Mouse (Mus musculus) Patski (cell line): ENCODE measurements at regions not wholly inside any gene's neighbourhood (a gene's known extent, or its start where the extent isn't known, plus 50 kb on each side); places are given as distances from the start of the nearest gene placed in this dataset.

Experiments
- ATAC-seq: fragments of 100-300 bp; one replicate; pipeline ENCODE4 v1.8.0; 2021
- CTCF ChIA-PET: fragments of 350-600 bp; sonication (Branson Sonifier 250); formaldehyde crosslinking; loops from one replicate; lab custom pipeline; 2022; ENCODE audit warnings: inconsistent platforms; lab: Charles Lee
- POLR2A ChIA-PET: fragments of 350-600 bp; sonication (Branson Sonifier 250); formaldehyde crosslinking; loops from one replicate; lab custom pipeline; 2022; ENCODE audit warnings: antibody characterized with exemption, inconsistent platforms; lab: Charles Lee
- DNase-seq: peaks from one replicate; pipeline ENCODE4 v3.0.0-alpha.2; 2011; ENCODE audit warnings: low read depth, low spot score
- H3K27me3 ChIP-seq: fragments of 371-371 bp; one replicate; pipeline ENCODE4 v1.5.1; 2021
- CTCF ChIP-seq: fragments of 100-300 bp; IDR thresholded peaks from one replicate; pipeline ENCODE4 v1.5.1; 2021
- in situ Hi-C: fragments of 300-500 bp; cut with MboI; formaldehyde crosslinking; loops from 3 replicates; pipeline ENCODE4 v1.11.1; 2018; ENCODE audit warnings: low pct_unique_long_range_greater_than_20kb, mixed read lengths

- DNase-seq = no peak
- in situ Hi-C loops = loop anchor here (5.0 to 10.0 kb wide), 2 partner anchors 397 to 574 kb away; no protein-coding TSS in a partner anchor
- POLR2A ChIA-PET = interaction anchor here (0.6 kb wide), 2 partner anchors 57 to 296 kb away, joined by 3 read pairs; no protein-coding TSS in a partner anchor
- no peak for ATAC-seq
- CTCF ChIA-PET = interaction anchor here (1.6 kb wide), 1 partner anchor 577 kb away, joined by 3 read pairs; no protein-coding TSS in a partner anchor
- no peak for TF ChIP-seq CTCF
- peaks cover 11% of the 10 kb centered on the region for H3K27me3 ChIP-seq
Observed at GRCm38 (mm10) chr9:47127756-47128424, 129.3 kb downstream of the Gm4791 start.

GRCm38 (mm10) chr9:47129101-47129500, 130.6 kb downstream of the Gm4791 start:
- CTCF ChIA-PET = no interaction called here
- DNase-seq (no peak), ATAC-seq (no peak)
- no peak for TF ChIP-seq CTCF
- POLR2A ChIA-PET = no interaction called here
- H3K27me3 ChIP-seq = peaks cover 18% of the 10 kb centered on the region
- in situ Hi-C loops = loop anchor here (5.0 to 10.0 kb wide), 2 partner anchors 396 to 573 kb away; no protein-coding TSS in a partner anchor

GRCm38 (mm10) chr9:47133454-47133853, 134.9 kb downstream of the Gm4791 start:
- POLR2A ChIA-PET = no interaction called here
- ATAC-seq (no peak), DNase-seq (no peak)
- CTCF ChIA-PET = no interaction called here
- no peak for TF ChIP-seq CTCF
- peaks cover 33% of the 10 kb centered on the region for H3K27me3 ChIP-seq
- in situ Hi-C loops = no loop called here

DNA sequence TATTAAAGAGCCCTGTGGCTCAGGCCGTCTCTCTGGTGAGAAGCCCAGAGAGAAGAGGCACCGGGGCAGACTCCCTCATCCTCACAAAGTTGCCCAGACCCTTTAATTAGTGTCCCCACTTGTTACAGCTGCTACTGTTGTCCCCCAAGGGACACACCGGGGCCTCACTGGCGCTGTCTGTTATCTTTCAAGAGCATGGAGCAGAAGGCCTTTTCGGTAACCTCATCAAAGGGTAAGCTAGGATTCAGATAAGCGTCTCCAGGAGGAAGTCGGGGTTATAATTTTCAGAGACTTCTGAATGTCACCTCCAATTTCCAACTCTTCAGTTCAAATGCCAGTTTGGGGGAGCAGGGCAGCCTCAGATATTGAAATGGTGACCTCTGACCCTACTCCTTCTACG, 135.3 kb downstream of the Gm4791 start:
- POLR2A ChIA-PET = no interaction called here
- H3K27me3 ChIP-seq = peaks cover 33% of the 10 kb centered on the region
- TF ChIP-seq CTCF = no peak
- in situ Hi-C loops = no loop called here
- ATAC-seq = no peak
- CTCF ChIA-PET = no interaction called here
- DNase-seq = no peak

DNA sequence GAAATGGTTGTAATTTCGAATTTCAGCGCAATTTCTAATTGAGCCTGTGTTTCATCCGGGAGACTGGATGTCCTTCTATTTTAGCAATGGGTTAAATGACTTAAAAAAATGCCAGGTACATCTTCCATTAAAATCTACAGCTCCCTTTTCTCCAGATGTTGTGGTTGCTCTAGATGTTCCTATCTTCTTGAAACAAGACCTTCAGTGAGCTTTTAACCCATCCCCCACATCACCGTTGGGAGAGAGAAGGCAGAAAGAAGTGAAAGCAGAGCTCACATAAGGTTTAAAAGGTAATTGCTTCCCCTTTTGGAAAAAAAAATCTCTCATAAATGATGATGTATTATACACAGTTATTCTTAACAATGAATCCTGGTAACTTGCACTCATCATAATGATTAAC, 135.9 kb downstream of the Gm4791 start:
- TF ChIP-seq CTCF = no peak
- POLR2A ChIA-PET = no interaction called here
- no peak for ATAC-seq
- DNase-seq = no peak
- peaks cover 33% of the 10 kb centered on the region for H3K27me3 ChIP-seq
- in situ Hi-C loops = no loop called here
- CTCF ChIA-PET = interaction anchor here (1.2 kb wide), 1 partner anchor 8 kb away, joined by 5 read pairs; no protein-coding TSS in a partner anchor

DNA sequence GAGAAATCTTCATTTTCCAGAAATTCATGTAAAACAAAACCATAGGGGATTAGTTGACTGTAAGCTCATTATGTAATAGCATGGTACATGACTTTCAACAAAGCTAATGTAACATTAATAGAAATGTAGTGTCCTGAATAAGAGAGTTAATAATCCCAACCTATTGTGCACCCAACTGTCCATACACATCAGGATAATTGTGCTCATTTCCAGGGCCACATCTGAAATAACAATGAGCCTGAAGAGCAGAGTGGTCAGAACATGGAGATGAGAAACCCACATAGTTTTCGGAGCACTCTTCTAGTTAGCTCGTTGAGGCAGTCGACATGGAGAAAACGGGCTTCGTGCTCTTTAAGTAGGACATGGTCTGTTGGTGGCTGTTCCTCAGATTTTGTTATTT, 138.1 kb downstream of the Gm4791 start:
- POLR2A ChIA-PET = no interaction called here
- in situ Hi-C loops = no loop called here
- ATAC-seq (no peak), DNase-seq (no peak)
- peaks cover 27% of the 10 kb centered on the region for H3K27me3 ChIP-seq
- no peak for TF ChIP-seq CTCF
- CTCF ChIA-PET = no interaction called here

DNA sequence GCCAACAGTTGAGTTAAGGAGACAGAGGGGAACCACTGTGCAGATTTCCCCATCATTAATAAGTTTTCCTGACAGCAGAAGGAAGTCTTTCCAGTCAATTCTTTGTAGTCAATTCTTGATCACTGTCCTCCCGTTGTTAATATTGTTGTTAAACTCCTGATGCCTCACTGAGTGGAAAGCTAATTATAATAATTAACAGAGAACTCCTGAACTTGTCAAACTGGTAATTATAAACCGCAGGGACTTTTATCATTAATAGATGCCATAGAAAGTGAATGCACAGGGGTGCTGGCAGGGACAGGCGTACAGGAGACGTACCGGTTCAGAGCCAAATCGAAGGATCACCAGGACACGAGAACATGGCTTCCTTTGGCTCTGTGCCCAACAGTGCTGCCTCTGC, 154.9 kb downstream of the Gm4791 start:
- DNase-seq (no peak), ATAC-seq (no peak)
- no peak for TF ChIP-seq CTCF
- peaks cover 15% of the 10 kb centered on the region for H3K27me3 ChIP-seq
- ChIA-PET CTCF (no interaction called here), POLR2A (no interaction called here)
- in situ Hi-C loops = no loop called here

DNA sequence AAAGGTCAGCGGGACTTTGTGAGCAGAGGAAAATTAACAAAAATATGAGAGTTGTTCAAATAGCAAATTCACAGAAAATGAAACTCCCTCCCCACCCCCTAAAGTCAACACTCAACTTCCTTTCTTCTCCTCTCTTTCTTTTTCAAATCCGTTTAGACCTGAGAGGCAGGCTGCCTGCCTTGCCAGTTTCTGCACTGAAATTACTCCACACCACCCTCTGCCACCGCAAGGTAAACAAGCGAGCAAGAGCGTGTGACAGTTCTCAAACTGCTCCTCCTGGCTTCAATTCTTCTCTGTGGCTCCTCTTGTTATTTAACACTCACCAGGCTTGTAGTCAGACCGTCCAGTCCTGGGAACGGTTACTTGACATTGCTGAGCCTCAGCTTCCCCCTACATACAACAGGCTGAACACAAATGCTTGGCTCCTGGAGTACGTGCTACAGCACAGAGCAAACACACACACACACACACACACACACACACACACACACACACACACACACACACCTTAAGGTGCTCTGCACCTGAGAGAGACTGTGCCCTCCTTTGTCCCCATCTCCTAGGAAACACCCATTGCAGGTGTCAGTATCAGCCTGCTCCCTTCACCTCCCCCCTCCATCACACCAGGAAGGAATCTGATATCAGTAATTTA, 167.1 kb downstream of the Gm4791 start:
- no peak for ATAC-seq
- no peak for TF ChIP-seq CTCF

DNA sequence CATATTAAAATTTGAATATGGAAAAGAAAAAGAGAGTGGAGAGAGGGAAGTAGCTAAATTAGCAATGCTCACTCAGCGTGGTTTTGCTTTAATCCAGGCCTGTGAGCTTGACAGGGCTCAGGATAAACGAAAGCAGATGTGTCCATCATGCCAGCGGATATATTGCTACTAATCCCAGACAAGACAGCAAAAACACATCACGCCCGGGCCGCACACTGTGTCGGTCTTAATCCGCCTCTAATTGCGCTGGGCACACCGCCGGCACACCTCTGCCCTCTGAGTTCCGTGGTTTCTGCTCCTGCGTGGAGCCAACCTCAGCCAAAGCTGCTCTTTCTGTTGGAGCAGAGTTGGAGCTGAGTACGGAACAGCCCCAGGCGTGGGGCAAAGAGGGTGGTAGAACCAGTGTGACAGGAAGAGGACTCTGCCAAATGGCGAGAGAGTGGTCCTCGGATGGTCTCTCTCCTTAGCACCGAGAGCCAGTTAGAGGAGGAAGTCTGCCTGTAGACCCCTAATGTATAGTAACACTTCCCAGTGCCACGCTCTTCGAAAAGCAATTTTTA, 169.2 kb downstream of the Gm4791 start:
- H3K27me3 ChIP-seq = peaks cover 18% of the 10 kb centered on the region
- in situ Hi-C loops = no loop called here
- ChIA-PET CTCF (interaction anchor here (1.5 kb wide), 1 partner anchor 10 kb away, joined by 3 read pairs; no protein-coding TSS in a partner anchor), POLR2A (no interaction called here)
- no peak for TF ChIP-seq CTCF
- no peak for DNase-seq
- no peak for ATAC-seq

More for the DNA sequence above, 167.1 kb downstream of the Gm4791 start:
- ChIA-PET CTCF (no interaction called here), POLR2A (no interaction called here)
- peaks cover 22% of the 10 kb centered on the region for H3K27me3 ChIP-seq
- in situ Hi-C loops = no loop called here
- DNase-seq = no peak

DNA sequence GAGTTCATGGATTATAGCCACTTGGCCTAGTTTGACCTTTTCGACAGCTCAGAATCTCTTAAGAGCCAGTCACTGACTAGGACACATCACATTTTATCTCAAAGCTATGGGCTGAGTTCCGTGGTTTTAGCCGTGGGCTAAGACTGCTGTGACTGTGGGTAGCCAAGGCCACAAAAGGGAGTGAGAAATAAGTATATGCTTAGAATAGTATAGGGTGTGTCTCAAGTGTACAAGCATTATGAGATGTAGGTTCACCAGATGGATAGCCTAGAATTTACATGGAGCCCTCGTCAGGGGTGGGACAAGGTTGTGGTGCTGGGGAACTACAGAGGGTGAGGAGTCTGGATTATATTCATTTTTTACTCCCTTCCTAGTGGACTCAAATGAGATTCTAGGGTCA, 177.5 kb downstream of the Gm4791 start:
- ChIA-PET CTCF (no interaction called here), POLR2A (no interaction called here)
- TF ChIP-seq CTCF = no peak
- peaks cover 22% of the 10 kb centered on the region for H3K27me3 ChIP-seq
- in situ Hi-C loops = no loop called here
- no peak for DNase-seq
- ATAC-seq = no peak

GRCm38 (mm10) chr9:47218101-47218500, 219.6 kb downstream of the Gm4791 start:
- ATAC-seq (no peak), DNase-seq (no peak)
- H3K27me3 ChIP-seq = peaks cover 27% of the 10 kb centered on the region
- CTCF ChIA-PET = interaction anchor here (1.1 to 1.4 kb wide), 2 partner anchors 8 to 34 kb away, joined by 3 to 4 read pairs; no protein-coding TSS in a partner anchor
- POLR2A ChIA-PET = no interaction called here
- in situ Hi-C loops = no loop called here
- no peak for TF ChIP-seq CTCF
